Mouse (Mus musculus): ENCODE measurements at regions not wholly inside any gene's neighbourhood (a gene's known extent, or its start where the extent isn't known, plus 50 kb on each side); places are given as distances from the start of the nearest gene placed in this dataset.
A peak's percentile ranks its signal among the peaks of the same experiment; 100 is the strongest.

DNA sequence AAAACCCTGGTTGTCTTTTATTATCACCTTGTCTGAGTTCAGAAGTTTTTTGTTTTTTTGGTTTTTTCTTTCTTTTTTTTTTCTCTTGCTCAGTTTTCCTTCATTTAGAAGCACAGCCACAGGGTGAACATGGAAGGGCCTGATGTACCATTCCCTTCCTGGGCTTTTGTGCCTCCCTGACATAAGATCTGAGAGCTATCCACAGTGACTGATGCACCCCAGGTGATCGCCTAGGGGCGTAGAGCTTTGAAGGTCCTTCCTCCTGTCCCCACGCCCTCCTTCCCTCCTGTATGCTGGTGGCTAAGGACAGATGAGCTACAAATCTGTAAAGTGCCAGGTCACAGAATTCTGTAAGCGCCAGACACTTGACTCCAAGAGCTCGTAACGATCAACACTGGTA lies 80.1 kb upstream of the Camk1g start:
- intact Hi-C loops (cut with DNase I), result no loop called here
- no peak for DNase-seq

DNA sequence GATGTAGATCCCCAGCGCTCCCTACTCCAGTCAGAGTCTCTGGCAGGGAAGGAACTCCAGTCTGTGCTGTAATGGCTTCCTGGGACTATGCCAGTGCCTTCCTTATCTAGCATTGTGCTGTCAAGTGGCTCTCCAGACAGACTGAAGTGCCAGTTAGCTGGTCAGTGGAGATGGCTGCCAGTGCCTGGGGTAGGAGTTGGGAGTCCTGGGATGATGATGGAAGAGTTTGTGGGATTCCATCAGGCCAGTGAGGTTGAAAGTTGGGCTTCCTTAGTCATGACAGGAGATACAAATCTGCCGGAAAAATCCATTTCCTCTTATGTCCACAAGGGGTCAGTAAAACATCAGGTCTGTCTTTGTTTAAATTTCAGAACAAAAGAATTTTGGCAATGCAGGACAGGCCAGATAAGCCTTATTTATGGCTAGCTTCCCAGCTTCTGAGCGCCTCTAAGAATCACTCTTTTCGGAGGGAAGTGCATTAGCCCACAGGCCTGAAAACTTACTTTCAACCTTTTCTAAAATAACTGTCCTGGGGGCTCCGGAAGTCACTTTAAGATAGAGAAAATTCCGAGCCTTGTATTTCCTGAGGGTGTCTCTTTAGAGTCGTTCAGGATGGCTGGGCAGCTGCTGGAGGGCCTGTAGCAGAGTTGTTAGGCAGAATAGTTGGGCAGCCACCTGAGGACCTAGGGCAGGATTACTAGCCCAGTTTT lies 79.5 kb upstream of the Camk1g start:
- intact Hi-C loops (cut with DNase I), result loop anchor here (2.0 to 5.0 kb wide), 4 partner anchors 62 to 773 kb away; no protein-coding TSS in a partner anchor
- peak; percentile 57 to 64 for DNase-seq

DNA sequence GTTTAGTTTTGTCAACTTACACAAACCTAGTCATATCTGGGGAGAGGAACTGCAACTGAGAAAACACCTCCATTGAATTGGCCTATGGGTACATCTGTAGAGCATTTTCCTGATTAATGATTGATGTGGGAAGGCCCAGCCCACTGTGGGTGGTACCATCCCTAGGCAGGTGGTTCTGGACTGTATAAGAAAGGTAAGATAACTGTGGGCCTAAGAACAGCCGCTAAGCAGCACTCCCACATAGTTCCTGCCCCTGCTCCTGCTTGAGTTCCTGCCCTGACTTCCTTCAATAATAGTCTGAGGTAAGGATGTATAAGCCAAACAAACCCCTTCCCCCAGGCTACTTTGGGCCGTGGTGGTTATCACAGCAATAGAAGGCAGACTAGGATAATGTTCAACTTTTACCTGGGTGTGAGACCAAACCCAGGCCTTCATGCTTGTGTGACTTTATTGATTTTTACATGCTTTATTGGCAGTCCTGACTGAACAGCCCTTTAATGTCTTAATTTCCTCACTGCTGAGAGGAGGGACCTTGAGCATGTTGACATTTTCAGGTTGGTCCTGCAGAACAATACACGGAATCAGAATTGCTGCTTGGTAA lies 78.8 kb upstream of the Camk1g start:
- no peak for DNase-seq
- intact Hi-C loops (cut with DNase I), result loop anchor here (2.0 to 5.0 kb wide), 4 partner anchors 62 to 773 kb away; no protein-coding TSS in a partner anchor

DNA sequence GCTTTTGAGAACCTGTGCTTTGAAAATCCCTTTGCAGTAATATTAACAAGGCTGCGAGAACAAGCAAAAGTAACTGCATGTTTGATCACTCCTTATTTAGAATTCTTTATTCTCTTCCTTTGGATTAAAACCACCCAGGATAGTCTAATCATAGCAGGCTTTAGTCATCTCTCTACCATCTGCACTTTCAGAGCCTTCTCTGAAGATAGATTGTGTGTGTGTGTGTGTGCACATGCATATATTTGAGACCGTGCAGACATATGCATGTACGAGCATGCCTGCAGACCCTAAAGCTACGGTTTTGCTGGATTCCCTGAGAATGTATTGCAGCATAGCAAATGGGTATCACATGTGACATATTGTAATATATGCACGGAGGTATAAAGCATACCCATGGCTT lies 77.5 kb upstream of the Camk1g start:
- DNase-seq, result no peak
- intact Hi-C loops (cut with DNase I), result loop anchor here (2.0 to 5.0 kb wide), 4 partner anchors 60 to 775 kb away; no protein-coding TSS in a partner anchor

DNA sequence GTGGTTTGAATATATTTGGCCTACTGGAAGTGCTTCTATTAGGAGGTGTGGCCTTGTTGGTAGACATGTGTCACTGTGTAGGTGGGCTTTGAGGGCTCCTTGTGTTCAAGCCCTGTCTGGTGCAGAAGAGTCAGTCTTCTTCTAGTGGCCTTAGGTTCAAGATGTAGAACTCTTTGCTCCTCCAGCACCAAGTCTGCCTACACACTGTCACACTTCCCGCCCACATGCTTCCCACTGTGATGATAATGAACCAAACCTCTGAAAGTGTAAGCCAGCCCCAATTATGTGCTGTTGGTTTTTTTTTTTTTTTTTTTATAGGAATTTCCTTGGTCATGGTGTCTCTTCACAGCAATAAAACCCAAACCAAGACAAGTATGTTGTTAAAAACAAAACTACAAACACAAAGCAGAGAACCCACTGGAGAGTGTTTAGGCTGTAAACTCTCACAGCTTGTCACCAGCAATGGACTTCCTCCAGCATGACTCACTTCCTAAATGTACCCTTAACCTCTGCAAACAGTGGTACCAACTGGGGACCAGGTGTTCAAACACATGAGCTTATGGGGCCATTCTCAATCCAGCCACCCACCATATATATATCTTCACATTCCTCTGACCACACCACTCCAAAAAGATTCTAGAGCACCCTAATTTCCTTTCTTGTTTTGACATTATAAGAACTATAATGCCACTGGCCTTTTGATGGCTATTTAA lies 74.0 kb upstream of the Camk1g start:
- DNase-seq, result no peak
- intact Hi-C loops (cut with DNase I), result no loop called here

DNA sequence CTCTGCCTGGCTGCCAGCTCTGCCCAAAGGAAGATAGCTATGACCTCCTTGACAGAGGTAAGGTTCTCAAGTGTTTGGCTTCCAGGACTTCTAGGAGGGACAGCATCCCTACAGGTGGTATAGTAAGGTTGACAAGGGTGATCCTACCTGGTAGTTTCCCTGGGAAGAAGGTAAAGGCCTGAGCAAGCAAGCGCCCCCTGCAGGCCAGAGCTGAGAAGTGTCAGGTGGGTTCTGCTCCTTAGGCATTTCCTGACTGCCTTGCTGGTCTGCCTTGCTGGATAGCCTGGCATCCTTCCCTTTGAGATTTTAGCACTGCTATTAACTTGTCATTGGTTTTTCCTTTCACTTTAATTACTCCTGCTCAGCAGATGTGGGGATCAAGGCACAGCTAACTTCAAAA lies 70.4 kb upstream of the Camk1g start:
- no peak for DNase-seq
- intact Hi-C loops (cut with DNase I), result no loop called here

DNA sequence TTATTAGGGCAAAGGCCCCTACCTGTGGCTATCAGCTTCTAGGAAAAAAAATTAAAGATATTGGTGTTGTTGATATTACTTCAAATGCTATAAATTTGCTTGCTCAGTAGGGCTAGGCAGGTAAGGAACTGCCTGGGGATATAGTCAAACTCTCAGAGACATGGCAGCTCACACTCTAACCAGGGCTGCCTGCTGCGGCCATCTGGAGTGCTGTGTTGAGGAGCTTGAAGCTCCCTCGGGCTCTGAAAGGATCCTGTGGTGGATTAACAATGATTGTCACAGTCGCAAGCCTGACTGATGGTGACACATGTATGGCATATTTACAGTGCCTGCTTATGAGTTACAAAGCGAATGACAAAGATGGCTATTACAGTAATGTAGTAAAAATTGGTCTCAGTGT lies 64.2 kb upstream of the Camk1g start:
- no peak for DNase-seq
- intact Hi-C loops (cut with DNase I), result no loop called here

DNA sequence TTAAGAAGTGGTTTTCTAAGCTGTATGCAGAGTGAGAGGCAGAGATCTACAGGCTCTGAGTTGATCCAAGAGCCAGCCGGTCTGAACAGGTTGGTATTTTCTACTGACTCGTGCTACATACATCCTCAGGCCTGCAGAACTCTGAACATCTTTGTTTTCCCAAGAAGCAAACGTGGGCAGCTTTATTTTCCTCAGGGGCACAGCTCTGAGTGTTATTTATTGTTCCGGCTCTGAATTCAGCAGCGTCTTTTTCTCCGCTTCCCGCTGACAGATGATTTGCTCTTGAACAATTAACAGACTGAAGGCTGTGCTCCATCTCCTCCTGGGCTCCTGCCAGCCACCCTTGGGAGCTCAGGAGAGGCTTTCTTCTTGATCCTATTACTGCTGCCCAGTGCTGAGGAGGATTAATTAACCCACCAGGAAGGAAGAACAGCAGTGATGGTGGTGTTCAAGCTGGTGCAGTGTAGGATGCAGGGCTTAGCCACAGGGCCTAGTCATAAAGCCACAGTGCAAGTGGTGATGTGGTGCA lies 63.5 kb upstream of the Camk1g start:
- DNase-seq, result no peak
- intact Hi-C loops (cut with DNase I), result no loop called here

DNA sequence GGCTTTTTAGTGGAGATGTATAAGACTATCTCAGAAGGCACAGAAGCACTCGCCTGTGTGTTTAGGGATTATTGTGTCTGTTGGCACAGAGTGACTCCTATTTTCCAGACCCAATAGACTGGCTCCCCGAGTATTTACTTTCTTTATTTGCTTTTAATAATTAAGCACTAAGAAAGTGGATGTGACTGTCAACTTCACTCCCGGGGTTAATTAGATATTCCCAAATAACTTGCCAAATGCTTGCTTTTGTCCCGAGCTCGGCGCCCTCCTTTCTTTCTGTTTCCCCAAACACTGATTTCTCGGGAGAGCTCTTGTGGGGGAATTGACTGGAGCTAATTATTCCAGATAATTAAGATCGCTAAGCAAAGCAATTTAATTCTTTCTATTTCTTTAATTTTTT lies 60.1 kb upstream of the Camk1g start:
- intact Hi-C loops (cut with DNase I), result no loop called here
- no peak for DNase-seq

DNA sequence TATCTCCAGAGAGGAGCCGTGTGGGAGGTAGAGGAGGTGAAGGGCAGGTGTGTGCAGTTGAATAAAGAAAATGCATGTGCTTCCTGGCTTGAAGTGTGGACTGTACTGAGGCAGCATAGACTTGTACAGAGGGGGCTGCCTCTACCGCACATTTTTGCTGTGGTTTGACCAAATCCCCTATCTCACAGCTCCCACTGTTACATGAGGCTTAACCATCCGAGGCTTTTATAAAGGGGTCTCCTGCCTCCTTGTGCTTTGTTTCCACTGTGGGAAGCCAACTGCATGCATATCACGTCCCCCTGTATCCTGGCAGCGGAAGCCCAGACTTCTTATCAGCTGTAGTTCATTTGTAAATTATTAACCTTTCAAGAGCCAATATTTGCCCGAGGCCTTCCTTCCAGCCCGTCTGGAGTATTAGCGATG lies 53.6 kb upstream of the Camk1g start:
- intact Hi-C loops (cut with DNase I), result no loop called here
- DNase-seq, result no peak

DNA sequence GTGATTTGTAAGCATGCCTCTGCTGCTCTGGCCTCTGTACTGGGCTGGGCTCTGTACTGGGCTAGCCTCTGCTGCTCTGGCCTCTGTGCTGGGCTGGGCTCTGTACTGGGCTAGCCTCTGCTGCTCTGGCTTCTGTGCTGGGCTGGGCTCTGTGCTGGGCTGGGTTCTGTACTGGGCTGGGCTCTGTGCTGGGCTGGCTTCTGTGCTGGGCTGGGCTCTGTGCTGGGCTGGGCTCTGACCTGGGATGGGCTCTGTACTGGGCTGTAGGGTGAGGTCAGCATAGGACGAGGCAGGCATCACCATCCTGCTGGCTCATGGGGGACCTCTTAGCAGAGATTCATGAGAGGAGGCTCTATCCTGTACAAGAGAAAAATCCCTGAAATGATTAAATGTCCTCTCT lies 52.8 kb upstream of the Camk1g start:
- no peak for DNase-seq
- intact Hi-C loops (cut with DNase I), result no loop called here

DNA sequence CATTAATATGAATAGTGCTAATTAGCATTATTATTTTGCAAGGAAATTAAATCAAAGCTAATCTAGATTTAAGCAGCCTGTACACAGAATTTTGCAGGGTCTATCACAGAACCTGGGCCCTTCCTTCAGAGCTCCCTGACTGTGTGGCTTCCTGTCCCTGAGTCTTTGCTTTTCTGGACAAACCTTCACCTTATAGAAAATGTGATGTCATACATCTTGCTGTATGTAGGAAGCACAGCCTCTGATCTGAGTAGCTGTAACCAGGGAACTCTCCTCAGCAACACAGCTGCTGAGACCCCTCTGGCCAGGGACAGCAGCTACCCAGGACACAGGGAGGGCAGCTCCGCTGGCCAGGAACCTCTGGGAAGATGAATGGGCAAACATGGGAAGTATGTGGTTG lies 51.7 kb upstream of the Camk1g start:
- intact Hi-C loops (cut with DNase I), result no loop called here
- DNase-seq, result no peak

DNA sequence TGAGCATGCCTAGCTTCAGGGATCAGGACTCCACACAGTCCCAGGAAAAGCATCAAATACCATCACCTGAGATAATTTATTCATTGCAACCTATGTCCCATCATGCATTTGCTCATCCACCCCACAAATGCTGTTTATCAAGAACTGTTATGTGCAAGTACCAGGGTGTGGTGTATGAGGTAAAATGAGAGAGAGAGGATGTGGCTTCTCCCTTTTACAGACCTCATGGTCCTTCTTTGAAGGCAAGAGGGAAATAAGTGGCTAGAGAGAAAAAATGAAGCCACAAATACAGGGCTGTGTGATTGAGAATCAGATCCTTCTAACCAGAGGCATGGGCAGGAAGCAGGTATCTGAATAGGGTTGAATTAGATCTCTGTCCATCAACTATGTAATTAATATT lies 51.3 kb upstream of the Camk1g start:
- intact Hi-C loops (cut with DNase I), result no loop called here
- DNase-seq, result no peak

Small RNAs in the stretch of these regions (microRNA-seq; reads per million reads assigned to microRNA genes)
- gene Mir205 (ENCODE audit: borderline number of aligned reads in 2 of 2), result 4.3 to 20.2 reads per million in 2 experiments
